9 mouse cellular contexts compared by ENCODE assay signal in genomic region chr4:154797834-154798233, GRCm38 (mm10). TPM values are rescaled to one million over a fixed set of nuclear protein-coding genes. Genes with fewer than 3 reads are reported as not detected.
DNase-seq lines count a peak whose midpoint lies in the region; ATAC-seq and TF ChIP-seq lines count a peak whose summit lies in the region.
"Had no signal": no experiment of that assay in that cellular context is flagged by ENCODE, and none has a peak within 500 bp of the region (broad histone marks: within the 10 kb centered on the region; RNA-seq: fewer than 3 reads in every experiment).

No protein-coding gene starts in this region.

- H3K27me3 ChIP-seq in midbrain, embryonic 10.5 days (ENCODE audit: low read depth, poor library complexity, severe bottlenecking), result peaks cover 49% of the 10 kb centered on the region
- peaks cover 12% of the 10 kb centered on the region for H3K27me3 ChIP-seq in midbrain, embryonic 16.5 days (ENCODE audit: control insufficient read depth, insufficient read depth, low read depth, low read length)
- H3K27me3 ChIP-seq in hindbrain, postnatal 0 days (ENCODE audit: insufficient read depth, low read length), result no peaks in the 10 kb centered on the region
- no peaks in the 10 kb centered on the region for H3K27me3 ChIP-seq in limb, embryonic 11.5 days (ENCODE audit: control insufficient read depth, insufficient read depth, low read length)

- peak; percentile 89 for TF ChIP-seq CTCF in hindbrain, postnatal 0 days (IDR thresholded peaks at IDR 0.05; ENCODE audit: low read depth)

- ATAC-seq in midbrain, embryonic 16.5 days, result no peak
- no peak for ATAC-seq in hindbrain, postnatal 0 days
- ATAC-seq in limb, embryonic 11.5 days (ENCODE audit: insufficient number of reproducible peaks, low FRiP score, low TSS enrichment, low read depth), result no peak

- H3K27ac ChIP-seq in midbrain, embryonic 10.5 days (replicated peaks), result no peak overlapping the region
- H3K27ac ChIP-seq in midbrain, embryonic 16.5 days (ENCODE audit: low read length), result no peak overlapping the region
- no peak overlapping the region for H3K27ac ChIP-seq in hindbrain, postnatal 0 days
- no peak overlapping the region for H3K27ac ChIP-seq in limb, embryonic 11.5 days (replicated peaks; ENCODE audit: low read depth, low read length)
- H3K27ac ChIP-seq: heart, embryonic 13.5 days had no signal

- no peaks in the 10 kb centered on the region for H3K9me3 ChIP-seq in midbrain, embryonic 10.5 days (replicated peaks)
- H3K9me3 ChIP-seq in midbrain, embryonic 16.5 days (replicated peaks; ENCODE audit: control insufficient read depth, low read length, poor library complexity, severe bottlenecking), result no peaks in the 10 kb centered on the region
- no peaks in the 10 kb centered on the region for H3K9me3 ChIP-seq in hindbrain, postnatal 0 days (ENCODE audit: low read length)
- no peaks in the 10 kb centered on the region for H3K9me3 ChIP-seq in limb, embryonic 11.5 days (ENCODE audit: control insufficient read depth, low read length)
- H3K9me3 ChIP-seq: heart, embryonic 13.5 days had no signal

- no peak overlapping the region for H3K9ac ChIP-seq in midbrain, embryonic 16.5 days (ENCODE audit: low read depth, low read length)
- no peak overlapping the region for H3K9ac ChIP-seq in hindbrain, postnatal 0 days (replicated peaks; ENCODE audit: low read length)
- H3K9ac ChIP-seq in limb, embryonic 11.5 days (ENCODE audit: low read length), result no peak overlapping the region
- H3K9ac ChIP-seq: heart, embryonic 13.5 days had no signal

- 9% methylated on average over 4 of the region's 4 CpGs for WGBS in midbrain, embryonic 10.5 days
- WGBS in midbrain, embryonic 16.5 days, result 7% methylated on average over 4 of the region's 4 CpGs
- WGBS in hindbrain, postnatal 0 days, result 13% methylated on average over 4 of the region's 4 CpGs
- 1% methylated on average over 4 of the region's 4 CpGs for WGBS in limb, embryonic 11.5 days

- no peak overlapping the region for H3K4me2 ChIP-seq in midbrain, embryonic 16.5 days (ENCODE audit: low read length)
- no peak overlapping the region for H3K4me2 ChIP-seq in hindbrain, postnatal 0 days (ENCODE audit: low read depth, low read length)
- no peak overlapping the region for H3K4me2 ChIP-seq in limb, embryonic 11.5 days (ENCODE audit: low read depth, severe bottlenecking)
- H3K4me2 ChIP-seq: heart, embryonic 13.5 days had no signal

- DNase-seq in midbrain, embryonic 10.5 days (ENCODE audit: low spot score), result peak; percentile 72
- peak; percentile 75 for DNase-seq in ZHBTc4 (ENCODE audit: low read depth, low spot score)
- peak; percentile 44 for DNase-seq in cerebellum, adult 9-10 months
- peak; percentile 78 for DNase-seq in hindbrain, postnatal 0 days (ENCODE audit: low spot score)
- DNase-seq in limb, embryonic 11.5 days (ENCODE audit: low spot score), result peak; percentile 87
- DNase-seq in right cerebral cortex, adult 2 months (ENCODE audit: low spot score in 2 of 2), result peak; percentile 54 to 68
- DNase-seq in urinary bladder, adult 18-20 months (ENCODE audit: low spot score in 2 of 2), result no peak

- H3K4me3 ChIP-seq in midbrain, embryonic 10.5 days, result no peak overlapping the region
- no peak overlapping the region for H3K4me3 ChIP-seq in midbrain, embryonic 16.5 days (ENCODE audit: low read depth, low read length)
- no peak overlapping the region for H3K4me3 ChIP-seq in hindbrain, postnatal 0 days (ENCODE audit: low read length)
- H3K4me3 ChIP-seq in limb, embryonic 11.5 days (ENCODE audit: low read depth, low read length), result no peak overlapping the region
- H3K4me3 ChIP-seq: heart, embryonic 13.5 days had no signal

- peaks cover 22% of the 10 kb centered on the region for H3K4me1 ChIP-seq in midbrain, embryonic 10.5 days
- H3K4me1 ChIP-seq in midbrain, embryonic 16.5 days (ENCODE audit: control insufficient read depth, insufficient read depth, low read length), result peaks cover 8% of the 10 kb centered on the region
- H3K4me1 ChIP-seq in hindbrain, postnatal 0 days (ENCODE audit: insufficient read depth, low read length), result no peaks in the 10 kb centered on the region
- H3K4me1 ChIP-seq in limb, embryonic 11.5 days (ENCODE audit: control insufficient read depth, insufficient read depth, low read length), result peaks cover 29% of the 10 kb centered on the region

- no peaks in the 10 kb centered on the region for H3K36me3 ChIP-seq in midbrain, embryonic 10.5 days
- no peaks in the 10 kb centered on the region for H3K36me3 ChIP-seq in midbrain, embryonic 16.5 days (ENCODE audit: control insufficient read depth, insufficient read depth, low read length)
- H3K36me3 ChIP-seq in hindbrain, postnatal 0 days (ENCODE audit: insufficient read depth, low read length), result no peaks in the 10 kb centered on the region
- no peaks in the 10 kb centered on the region for H3K36me3 ChIP-seq in limb, embryonic 11.5 days (ENCODE audit: control insufficient read depth, insufficient read depth, low read length)
- H3K36me3 ChIP-seq: heart, embryonic 13.5 days had no signal

RNA-seq across cellular contexts. Expression of gene Ttc34, which starts 39.4 kb away (rescaled TPM):
- 0.22 and 0.57 TPM in 2 replicates for polyA plus RNA-seq in midbrain, embryonic 10.5 days (2016; fragmentation: Nextera tagmentation; extraction: Ambion mirVana)
- 1.5 and 2.9 TPM in 2 replicates for polyA plus RNA-seq in midbrain, embryonic 16.5 days (2015; fragmentation: Nextera tagmentation; extraction: Ambion mirVana)
- 3.0 and 3.3 TPM in 2 replicates for total RNA-seq in hindbrain, postnatal 0 days (2014; rRNA removed)
- polyA plus RNA-seq in hindbrain, postnatal 0 days (2015; fragmentation: Nextera tagmentation; extraction: Ambion mirVana), result 2.3 and 2.7 TPM in 2 replicates
- polyA plus RNA-seq in limb, embryonic 11.5 days (2014; fragmentation: Nextera tagmentation; extraction: Ambion mirVana), result 0.10 and 0.32 TPM in 2 replicates

Comparison
In these comparisons a context has a peak if more than half of its experiments do, and no peak if none do; other contexts are left out.
1. DNase-seq: peak in midbrain, embryonic 10.5 days (single experiment), ZHBTc4 (single experiment), cerebellum, adult 9-10 months (single experiment), hindbrain, postnatal 0 days (single experiment), limb, embryonic 11.5 days (single experiment) and right cerebral cortex, adult 2 months (2 of 2); none in urinary bladder, adult 18-20 months (0 of 2).